Mouse (Mus musculus): ENCODE measurements at regions not wholly inside any gene's neighbourhood (a gene's known extent, or its start where the extent isn't known, plus 50 kb on each side); places are given as distances from the start of the nearest gene placed in this dataset.

DNA sequence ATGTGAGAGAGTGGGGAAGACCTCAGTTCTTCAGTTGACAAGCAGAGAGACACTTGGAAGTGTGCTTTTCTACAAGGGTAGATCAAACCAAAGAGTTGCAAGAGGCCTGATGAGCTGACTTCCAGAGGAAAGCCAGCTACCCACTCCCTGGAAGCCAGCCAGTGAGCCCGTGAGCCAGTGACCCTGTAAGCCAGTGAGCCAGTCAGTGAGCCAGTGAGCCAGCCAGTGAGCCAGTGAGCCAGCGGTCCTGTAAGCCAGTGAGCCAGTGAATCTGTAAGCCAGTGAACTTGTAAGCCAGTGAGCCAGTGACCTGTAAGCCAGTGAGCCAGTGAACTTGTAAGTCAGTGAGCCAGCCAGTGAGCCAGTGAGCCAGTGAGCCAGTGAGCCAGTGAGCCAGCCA, 168.7 kb downstream of the Wdr11 start:
- TF ChIP-seq POLR2A (IDR thresholded peaks at IDR 0.05; ENCODE audit: low read depth, low read length) (no peak), CTCF (IDR thresholded peaks at IDR 0.05; ENCODE audit: borderline replicate concordance, insufficient read depth, low read length) (no peak)

Measured in embryonic fibroblast, embryonic 13.5 days (primary cell).